Mouse (Mus musculus): ENCODE results near the gene Samd4b.

Samd4b gene

DNA sequence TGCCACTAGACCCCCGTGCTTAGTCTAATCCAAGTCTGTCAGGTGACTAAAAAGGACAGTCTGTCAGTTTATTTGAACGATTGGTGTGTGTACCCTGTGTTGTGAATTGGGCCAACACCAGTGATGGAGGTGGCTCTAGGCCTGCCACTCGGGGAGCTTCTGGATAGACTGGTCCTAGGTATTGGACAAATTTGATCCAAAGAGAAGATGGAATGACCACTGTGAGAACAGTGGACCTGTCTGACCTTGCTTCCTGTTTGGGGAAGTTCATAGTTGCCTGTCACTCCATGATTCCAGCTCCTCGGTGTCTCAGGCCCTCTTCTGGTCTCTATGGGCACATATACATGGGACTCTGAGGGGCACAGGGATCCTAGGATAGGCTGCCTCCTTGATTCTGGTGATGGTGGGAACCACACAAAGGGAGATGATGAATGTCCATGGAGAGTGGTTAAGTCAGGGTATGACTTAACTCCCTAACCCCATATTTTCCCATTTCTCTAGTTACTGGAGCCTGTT, 246.2 kb downstream of the Samd4b start:
- DNase-seq = no peak

DNA sequence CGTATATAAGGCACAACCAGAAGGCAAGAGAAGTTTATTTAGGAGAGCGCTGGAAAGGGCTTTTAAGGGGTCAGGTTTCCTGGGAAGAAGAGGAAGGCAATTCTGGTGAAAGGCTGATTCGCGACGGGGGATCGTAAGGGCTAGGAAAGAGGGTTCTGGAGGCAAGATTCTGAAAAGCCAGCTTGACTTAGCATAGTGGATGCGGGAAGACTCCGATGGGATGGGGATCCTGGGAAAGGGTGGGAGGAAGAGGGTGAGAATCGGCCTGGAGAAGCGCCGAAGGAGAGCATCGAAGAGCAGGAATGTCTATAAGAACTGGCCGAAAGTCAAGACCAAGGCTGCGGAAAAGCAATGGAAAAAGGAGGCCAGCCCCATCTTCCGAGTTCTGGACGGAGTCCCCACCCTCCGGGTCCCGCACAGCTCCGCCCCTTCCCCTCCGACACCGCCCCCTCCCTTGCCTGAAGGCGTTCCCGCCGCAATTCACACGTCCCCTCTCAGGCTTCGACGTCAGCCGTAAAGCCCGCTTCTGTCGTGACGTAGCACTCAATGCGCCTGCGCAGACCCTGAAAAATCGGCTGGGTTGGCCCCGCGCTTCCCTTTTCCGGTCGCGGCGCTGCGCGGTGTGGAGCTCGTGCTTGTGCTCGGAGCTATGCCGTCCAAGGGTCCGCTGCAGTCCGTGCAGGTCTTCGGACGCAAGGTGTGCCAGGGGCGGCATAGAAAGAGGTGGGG, 247.6 kb downstream of the Samd4b start, which contains the start of gene Rps16:
TSS of gene Rps16 (plus strand) at position 498 of the 729 bp plus-strand sequence.
- peak; percentile 97 for DNase-seq
